Mouse (Mus musculus) MEL (cell line): ENCODE measurements around the gene Ffar3. TPM values are rescaled to one million over a fixed set of nuclear protein-coding genes. Genes with fewer than 3 reads are reported as not detected.

ENCODE experiments used
- DNase-seq: peaks from one replicate; pipeline ENCODE4 v3.0.0; 2011; ENCODE audit warnings: low read depth, low spot score
- H3K27ac ChIP-seq: 2 replicates; pipeline ENCODE4 v1.5.1; 2012; ENCODE audit warnings: low read depth, mild to moderate bottlenecking, control low read depth, low read length, moderate library complexity; ENCODE audit not compliant: control insufficient read depth
- H3K27me3 ChIP-seq, 2 experiments: fragments of 150-350 bp in 1 of 2; sonication (generic) in 1 of 2; 2 replicates each; pipeline ENCODE4 v1.6.1; 2012; ENCODE audit warnings: low read length in 2 of 2, mild to moderate bottlenecking in 2 of 2, improper control_type of control experiment in 1 of 2, moderate library complexity in 1 of 2; ENCODE audit not compliant: insufficient read depth in 2 of 2, control insufficient read depth in 1 of 2
- H3K36me3 ChIP-seq, 2 experiments: 2 replicates each; pipeline ENCODE4 v1.6.1; 2012 to 2014; ENCODE audit warnings: low read length in 2 of 2, improper control_type of control experiment in 1 of 2, inconsistent platforms in 1 of 2, mild to moderate bottlenecking in 1 of 2; ENCODE audit not compliant: insufficient read depth in 2 of 2, control insufficient read depth in 1 of 2
- H3K4me1 ChIP-seq, 2 experiments: fragments of 150-350 bp in 1 of 2; sonication (generic) in 1 of 2; 2 replicates each; pipeline ENCODE4 v1.6.1; 2012; ENCODE audit warnings: low read length in 2 of 2, improper control_type of control experiment in 1 of 2, mild to moderate bottlenecking in 1 of 2; ENCODE audit not compliant: insufficient read depth in 2 of 2, control insufficient read depth in 1 of 2
- H3K4me3 ChIP-seq, 2 experiments: fragments of 150-350 bp in 1 of 2; sonication (generic) in 1 of 2; 2 replicates each; pipeline ENCODE4 v1.5.1; 2012; ENCODE audit warnings: low read depth in 2 of 2, low read length in 2 of 2, mild to moderate bottlenecking in 2 of 2, moderate library complexity in 2 of 2, control low read depth in 1 of 2, improper control_type of control experiment in 1 of 2; ENCODE audit not compliant: control insufficient read depth in 1 of 2, insufficient read depth in 1 of 2
- H3K79me2 ChIP-seq: 2 replicates; pipeline ENCODE4 v1.6.1; 2012; ENCODE audit warnings: mild to moderate bottlenecking, low read length, moderate library complexity; ENCODE audit not compliant: control insufficient read depth, poor library complexity, insufficient read depth
- H3K9ac ChIP-seq: 2 replicates; pipeline ENCODE4 v1.6.1; 2012; ENCODE audit warnings: low read depth, mild to moderate bottlenecking, control low read depth, low read length, moderate library complexity; ENCODE audit not compliant: control insufficient read depth, poor library complexity, severe bottlenecking
- H3K9me3 ChIP-seq: fragments of 150-350 bp; sonication (generic); replicated peaks from 2 replicates; pipeline ENCODE4 v1.6.1; 2012; ENCODE audit warnings: mild to moderate bottlenecking, low read length, improper control_type of control experiment, moderate library complexity; ENCODE audit not compliant: insufficient read depth
- E2F4 ChIP-seq: IDR thresholded peaks from 2 replicates; pipeline ENCODE4 v1.6.1; 2011; ENCODE audit warnings: low read depth, low read length, improper control_type of control experiment, borderline replicate concordance
- HCFC1 ChIP-seq: IDR thresholded peaks from 2 replicates; pipeline ENCODE4 v1.6.1; 2012; ENCODE audit warnings: low read depth, mild to moderate bottlenecking, inconsistent platforms, low read length, improper control_type of control experiment, moderate library complexity
- JUND ChIP-seq: IDR thresholded peaks from 2 replicates; pipeline ENCODE4 v1.6.1; 2011; ENCODE audit warnings: low read depth, mild to moderate bottlenecking, improper control_type of control experiment, low read length
- MEF2A ChIP-seq: IDR thresholded peaks from 2 replicates; pipeline ENCODE4 v1.6.1; 2014; ENCODE audit warnings: low read depth, mild to moderate bottlenecking, inconsistent platforms, low read length, improper control_type of control experiment; ENCODE audit not compliant: poor library complexity, insufficient replicate concordance, severe bottlenecking; ENCODE audit errors: extremely low read depth
- MYB ChIP-seq: IDR thresholded peaks from 2 replicates; pipeline ENCODE4 v1.6.1; 2011; ENCODE audit warnings: mild to moderate bottlenecking, low read depth, low read length, improper control_type of control experiment
- MYC ChIP-seq: IDR thresholded peaks from 2 replicates; pipeline ENCODE4 v1.6.1; 2011; ENCODE audit warnings: low read depth, mild to moderate bottlenecking, low read length, improper control_type of control experiment, moderate library complexity
- NRF1 ChIP-seq: IDR thresholded peaks from 2 replicates; pipeline ENCODE4 v1.6.1; 2014; ENCODE audit warnings: low read depth, mild to moderate bottlenecking, inconsistent platforms, low read length, improper control_type of control experiment, moderate library complexity; ENCODE audit not compliant: poor library complexity, insufficient read depth, severe bottlenecking
- POLR2A ChIP-seq, 2 experiments: IDR thresholded peaks; 2 replicates each; pipeline ENCODE4 v1.6.1; 2011 to 2012; ENCODE audit warnings: low read length in 2 of 2, mild to moderate bottlenecking in 2 of 2, control low read depth in 1 of 2, improper control_type of control experiment in 1 of 2, low read depth in 1 of 2, moderate library complexity in 1 of 2; ENCODE audit not compliant: control insufficient read depth in 1 of 2, insufficient read depth in 1 of 2, poor library complexity in 1 of 2
- POLR2AphosphoS2 ChIP-seq: IDR thresholded peaks from 2 replicates; pipeline ENCODE4 v1.6.1; 2011; ENCODE audit warnings: low read length, improper control_type of control experiment
- POLR2AphosphoS5 ChIP-seq: IDR thresholded peaks from 2 replicates; pipeline ENCODE4 v1.6.1; 2012; ENCODE audit warnings: low read depth, borderline replicate concordance, mild to moderate bottlenecking, inconsistent platforms, low read length, moderate library complexity, mixed read lengths
- RAD21 ChIP-seq: IDR thresholded peaks from 2 replicates; pipeline ENCODE4 v1.6.1; 2011; ENCODE audit warnings: mild to moderate bottlenecking, low read depth, low read length, improper control_type of control experiment
- RCOR1 ChIP-seq: IDR thresholded peaks from 2 replicates; pipeline ENCODE4 v1.6.1; 2012; ENCODE audit warnings: low read depth, mild to moderate bottlenecking, inconsistent platforms, low read length, improper control_type of control experiment
- SIN3A ChIP-seq: IDR thresholded peaks from 2 replicates; pipeline ENCODE4 v1.6.1; 2012; ENCODE audit warnings: low read length, improper control_type of control experiment, inconsistent platforms
- TAL1 ChIP-seq: IDR thresholded peaks from 2 replicates; pipeline ENCODE4 v1.6.1; 2012; ENCODE audit warnings: mild to moderate bottlenecking, inconsistent platforms, low read length, moderate library complexity, mixed read lengths
- TBP ChIP-seq: IDR thresholded peaks from 2 replicates; pipeline ENCODE4 v1.8.0; 2011; ENCODE audit warnings: low read depth, low read length, improper control_type of control experiment
- TCF12 ChIP-seq: IDR thresholded peaks from 2 replicates; pipeline ENCODE4 v1.6.1; 2014; ENCODE audit warnings: low read depth, mild to moderate bottlenecking, inconsistent platforms, low read length, improper control_type of control experiment, moderate library complexity
- USF1 ChIP-seq: IDR thresholded peaks from 2 replicates; pipeline ENCODE4 v1.6.1; 2014; ENCODE audit warnings: low read depth, mild to moderate bottlenecking, inconsistent platforms, low read length, improper control_type of control experiment, moderate library complexity
- ZC3H11A ChIP-seq: IDR thresholded peaks from 2 replicates; pipeline ENCODE4 v1.6.1; 2012; ENCODE audit warnings: low read depth, mild to moderate bottlenecking, inconsistent platforms, low read length, improper control_type of control experiment
- ZKSCAN1 ChIP-seq: IDR thresholded peaks from 2 replicates; pipeline ENCODE4 v1.6.1; 2012; ENCODE audit warnings: low read depth, mild to moderate bottlenecking, inconsistent platforms, low read length, improper control_type of control experiment, moderate library complexity
- ZNF384 ChIP-seq: IDR thresholded peaks from 2 replicates; pipeline ENCODE4 v1.6.1; 2012; ENCODE audit warnings: low read depth, mild to moderate bottlenecking, inconsistent platforms, low read length, improper control_type of control experiment
- polyA plus RNA-seq, 2 experiments: library from polyadenylated mRNA; stranded (reverse) in 1 of 2; unstranded in 1 of 2; fragments of >175 nt in 1 of 2; fragments of >200 nt in 1 of 2; gene quantifications; 2 replicates each; pipeline versions ENCODE4 v1.2.1 to v1.2.4; 2012; ENCODE audit warnings: low replicate concordance in 2 of 2, low read depth in 1 of 2; ENCODE audit not compliant: insufficient read length in 2 of 2, insufficient read depth in 1 of 2, missing spikeins in 1 of 2
- total RNA-seq: library from RNA; depleted of rRNA; stranded (reverse); fragments of 300-350 nt; gene quantifications from 2 replicates; pipeline ENCODE4 v1.2.3, GENCODE M21; 2012

Ffar3 gene
- total and polyA plus RNA-seq, 3 experiments, result not detected

- peaks cover 0 to 3% of the 10 kb centered on the region in 2 experiments; a peak in 2 of 4 replicates for H3K4me1 ChIP-seq
Measured at GRCm38 (mm10) chr7:30820131-30820530, 35.8 kb downstream of the Ffar3 start.

GRCm38 (mm10) chr7:30812291-30812807 is 43.6 kb downstream of the Ffar3 start:
- no peak overlapping the region for H3K4me3 ChIP-seq
- peaks cover 0 to 1% of the 10 kb centered on the region in 2 experiments; a peak in 2 of 4 replicates for H3K27me3 ChIP-seq
- H3K79me2 ChIP-seq, result no peaks in the 10 kb centered on the region
- H3K9me3 ChIP-seq, result no peaks in the 10 kb centered on the region
- peak; percentile 27 for DNase-seq
- TF ChIP-seq HCFC1 (no peak), TBP (peak; percentile 75), RCOR1 (no peak), POLR2AphosphoS2 (no peak)
- no peak overlapping the region for H3K27ac ChIP-seq
- H3K9ac ChIP-seq, result no peak overlapping the region
- no peaks in the 10 kb centered on the region for H3K36me3 ChIP-seq
- no peaks in the 10 kb centered on the region for H3K4me1 ChIP-seq

More at GRCm38 (mm10) chr7:30820131-30820530, 35.8 kb downstream of the Ffar3 start:
- Histone ChIP-seq H3K9ac (no peak overlapping the region), H3K36me3 (no peaks in the 10 kb centered on the region), H3K9me3 (no peaks in the 10 kb centered on the region), H3K4me3 (no peak overlapping the region; a peak in 1 of 4 replicates), H3K27ac (no peak overlapping the region), H3K27me3 (peaks cover 2 to 3% of the 10 kb centered on the region in 2 experiments; a peak in 2 of 4 replicates), H3K79me2 (no peaks in the 10 kb centered on the region)
- DNase-seq, result no peak
- TF ChIP-seq POLR2AphosphoS5 (no peak), MYB (no peak), MEF2A (no peak), HCFC1 (no peak), MYC (no peak), RAD21 (no peak), ZC3H11A (no peak), JUND (no peak), ZKSCAN1 (no peak), POLR2A (IDR thresholded peaks at IDR 0.05; ENCODE audit: control insufficient read depth in 1 of 2, insufficient read depth in 1 of 2, low read depth in 1 of 2, low read length in 2 of 2, poor library complexity in 1 of 2) (no peak), USF1 (no peak), TAL1 (no peak), TCF12 (no peak), SIN3A (no peak), TBP (no peak), ZNF384 (no peak), NRF1 (no peak), E2F4 (no peak)
- TF ChIP-seq, all 39 proteins: peak for 0
